Mouse (Mus musculus): Measurements from ENCODE around the gene Ncoa5. TPM values are rescaled to one million over a fixed set of nuclear protein-coding genes. Genes with fewer than 3 reads are reported as not detected.

Ncoa5 gene
- polyA plus RNA-seq, 2 experiments, result 11.6 to 13.5 TPM

GRCm38 (mm10) chr2:165010351-165010750 lies 24.3 kb downstream of the Ncoa5 start:
- no peak for DNase-seq (ENCODE audit: low read depth in 3 of 3, low spot score in 3 of 3)
- TF ChIP-seq CTCF (IDR thresholded peaks at IDR 0.05; ENCODE audit: low read depth), result no peak
- TF ChIP-seq EP300 (IDR thresholded peaks at IDR 0.05; ENCODE audit: low read depth), result no peak
- Histone ChIP-seq H3K27ac (no peak overlapping the region), H3K27me3 (ENCODE audit: control insufficient read depth, insufficient read depth, low read length) (no peaks in the 10 kb centered on the region), H3K4me3 (ENCODE audit: insufficient read depth in 1 of 2, low read depth in 2 of 2, low read length in 2 of 2) (no peak overlapping the region), H3K9ac (replicated peaks) (no peak overlapping the region), H3K36me3 (replicated peaks; ENCODE audit: control insufficient read depth, insufficient read depth, low read depth) (peaks cover 43% of the 10 kb centered on the region), H3K9me3 (ENCODE audit: control insufficient read depth, low read length) (no peaks in the 10 kb centered on the region), H3K4me1 (replicated peaks; ENCODE audit: control insufficient read depth in 2 of 2, insufficient read depth in 2 of 2, low read length in 1 of 2) (peaks cover 0 to 13% of the 10 kb centered on the region in 2 experiments; a peak in 2 of 4 replicates), H3K4me2 (ENCODE audit: low read depth) (no peak overlapping the region)
- ATAC-seq (ENCODE audit: insufficient read depth), result no peak
- WGBS (ENCODE audit: insufficient replicate concordance), result 48% methylated on average over 10 of the region's 10 CpGs

DNA sequence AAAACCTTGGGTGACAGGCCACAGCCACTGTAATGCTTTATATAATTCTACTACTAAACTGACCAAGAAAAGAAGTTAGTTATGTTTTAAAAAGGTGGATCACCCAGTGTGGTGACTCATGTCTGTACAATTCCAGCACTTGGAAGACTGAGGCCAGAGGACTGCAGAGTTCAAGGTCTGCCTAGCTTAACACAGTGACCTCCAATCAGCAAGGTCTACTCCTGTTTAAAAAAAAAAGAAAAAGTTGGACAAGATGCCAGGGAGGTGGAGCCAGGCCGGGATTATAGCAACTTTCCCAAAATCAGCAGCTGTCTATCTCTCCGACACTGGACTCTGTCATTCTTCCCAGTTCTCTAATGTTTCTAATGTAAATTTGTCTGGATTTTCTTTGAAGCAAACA lies 25.1 kb downstream of the Ncoa5 start:
- peaks cover 43% of the 10 kb centered on the region for H3K36me3 ChIP-seq (replicated peaks; ENCODE audit: control insufficient read depth, insufficient read depth, low read depth)
- ATAC-seq (ENCODE audit: insufficient read depth) (no peak), DNase-seq (ENCODE audit: low read depth in 3 of 3, low spot score in 3 of 3) (no peak)

DNA sequence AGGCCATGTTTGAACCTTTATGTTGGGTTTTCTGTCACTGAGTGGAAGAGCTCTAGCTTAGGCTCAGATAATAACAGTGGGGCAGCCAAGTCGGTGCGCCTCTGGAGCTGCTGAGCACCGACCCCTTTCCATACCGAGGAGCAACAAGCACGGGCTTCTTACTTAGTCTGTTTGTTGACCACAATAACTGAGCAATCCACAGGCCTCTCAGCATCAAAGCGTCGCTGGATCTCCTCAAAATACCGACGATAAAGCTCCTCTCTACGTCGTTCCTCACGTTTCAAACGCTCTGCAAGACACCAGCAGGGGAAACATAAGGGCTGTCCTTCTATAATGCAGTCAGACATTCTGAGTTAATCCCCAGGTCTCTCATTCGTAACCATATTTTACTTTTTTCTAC lies 25.5 kb downstream of the Ncoa5 start:
- Histone ChIP-seq H3K4me2 (ENCODE audit: low read depth) (no peak overlapping the region), H3K27me3 (ENCODE audit: control insufficient read depth, insufficient read depth, low read length) (no peaks in the 10 kb centered on the region), H3K36me3 (replicated peaks; ENCODE audit: control insufficient read depth, insufficient read depth, low read depth) (peaks cover 43% of the 10 kb centered on the region), H3K9me3 (ENCODE audit: control insufficient read depth, low read length) (no peaks in the 10 kb centered on the region), H3K4me3 (ENCODE audit: insufficient read depth in 1 of 2, low read depth in 2 of 2, low read length in 2 of 2) (no peak overlapping the region), H3K9ac (replicated peaks) (no peak overlapping the region), H3K4me1 (replicated peaks; ENCODE audit: control insufficient read depth in 2 of 2, insufficient read depth in 2 of 2, low read length in 1 of 2) (peaks cover 0 to 6% of the 10 kb centered on the region in 2 experiments; a peak in 2 of 4 replicates), H3K27ac (no peak overlapping the region)
- TF ChIP-seq CTCF (IDR thresholded peaks at IDR 0.05; ENCODE audit: low read depth) (no peak), EP300 (IDR thresholded peaks at IDR 0.05; ENCODE audit: low read depth) (no peak)
- ATAC-seq (ENCODE audit: insufficient read depth), result no peak
- DNase-seq (ENCODE audit: low read depth in 3 of 3, low spot score in 3 of 3), result no peak
- WGBS (ENCODE audit: insufficient replicate concordance), result 88% methylated on average over 14 of the region's 14 CpGs

More for the DNA sequence above, 25.1 kb downstream of the Ncoa5 start:
- no peak overlapping the region for H3K4me3 ChIP-seq (ENCODE audit: insufficient read depth in 1 of 2, low read depth in 2 of 2, low read length in 2 of 2)
- no peak overlapping the region for H3K4me2 ChIP-seq (ENCODE audit: low read depth)
- no peak for TF ChIP-seq CTCF (IDR thresholded peaks at IDR 0.05; ENCODE audit: low read depth)
- TF ChIP-seq EP300 (IDR thresholded peaks at IDR 0.05; ENCODE audit: low read depth), result no peak
- no peaks in the 10 kb centered on the region for H3K9me3 ChIP-seq (ENCODE audit: control insufficient read depth, low read length)
- no peak overlapping the region for H3K9ac ChIP-seq (replicated peaks)
- peaks cover 0 to 9% of the 10 kb centered on the region in 2 experiments; a peak in 2 of 4 replicates for H3K4me1 ChIP-seq (replicated peaks; ENCODE audit: control insufficient read depth in 2 of 2, insufficient read depth in 2 of 2, low read length in 1 of 2)
- no peak overlapping the region for H3K27ac ChIP-seq
- no peaks in the 10 kb centered on the region for H3K27me3 ChIP-seq (ENCODE audit: control insufficient read depth, insufficient read depth, low read length)
- 79% methylated on average over 2 of the region's 2 CpGs for WGBS (ENCODE audit: insufficient replicate concordance)

GRCm38 (mm10) chr2:165007986-165008385 lies 26.7 kb downstream of the Ncoa5 start:
- peaks cover 52% of the 10 kb centered on the region for H3K36me3 ChIP-seq (replicated peaks; ENCODE audit: control insufficient read depth, insufficient read depth, low read depth)
- WGBS (ENCODE audit: insufficient replicate concordance), result 73% methylated on average over 1 of the region's 1 CpGs
- no peak for ATAC-seq (ENCODE audit: insufficient read depth)
- H3K4me3 ChIP-seq (ENCODE audit: insufficient read depth in 1 of 2, low read depth in 2 of 2, low read length in 2 of 2), result no peak overlapping the region
- no peak overlapping the region for H3K9ac ChIP-seq (replicated peaks)
- no peaks in the 10 kb centered on the region for H3K9me3 ChIP-seq (ENCODE audit: control insufficient read depth, low read length)
- peaks cover 0 to 4% of the 10 kb centered on the region in 2 experiments; a peak in 2 of 4 replicates for H3K4me1 ChIP-seq (replicated peaks; ENCODE audit: control insufficient read depth in 2 of 2, insufficient read depth in 2 of 2, low read length in 1 of 2)
- DNase-seq (ENCODE audit: low read depth in 3 of 3, low spot score in 3 of 3), result no peak
- H3K27me3 ChIP-seq (ENCODE audit: control insufficient read depth, insufficient read depth, low read length), result no peaks in the 10 kb centered on the region
- TF ChIP-seq EP300 (IDR thresholded peaks at IDR 0.05; ENCODE audit: low read depth) (no peak), CTCF (IDR thresholded peaks at IDR 0.05; ENCODE audit: low read depth) (no peak)
- H3K4me2 ChIP-seq (ENCODE audit: low read depth), result no peak overlapping the region
- H3K27ac ChIP-seq, result no peak overlapping the region

GRCm38 (mm10) chr2:165006813-165007212 lies 27.9 kb downstream of the Ncoa5 start:
- ATAC-seq (ENCODE audit: insufficient read depth), result peak; percentile 36; the same call in 1 of the 2 replicates
- WGBS (ENCODE audit: insufficient replicate concordance), result 75% methylated on average over 4 of the region's 4 CpGs
- H3K9ac ChIP-seq (replicated peaks), result no peak overlapping the region

More at GRCm38 (mm10) chr2:165006813-165007212, 27.9 kb downstream of the Ncoa5 start:
- TF ChIP-seq CTCF (IDR thresholded peaks at IDR 0.05; ENCODE audit: low read depth) (no peak), EP300 (IDR thresholded peaks at IDR 0.05; ENCODE audit: low read depth) (no peak)
- no peaks in the 10 kb centered on the region for H3K9me3 ChIP-seq (ENCODE audit: control insufficient read depth, low read length)
- H3K4me2 ChIP-seq (ENCODE audit: low read depth), result no peak overlapping the region
- no peak overlapping the region for H3K27ac ChIP-seq
- no peak for DNase-seq (ENCODE audit: low read depth in 3 of 3, low spot score in 3 of 3)
- peaks cover 0 to 4% of the 10 kb centered on the region in 2 experiments; a peak in 2 of 4 replicates for H3K4me1 ChIP-seq (replicated peaks; ENCODE audit: control insufficient read depth in 2 of 2, insufficient read depth in 2 of 2, low read length in 1 of 2)
- H3K36me3 ChIP-seq (replicated peaks; ENCODE audit: control insufficient read depth, insufficient read depth, low read depth), result peaks cover 54% of the 10 kb centered on the region
- no peaks in the 10 kb centered on the region for H3K27me3 ChIP-seq (ENCODE audit: control insufficient read depth, insufficient read depth, low read length)
- H3K4me3 ChIP-seq (ENCODE audit: insufficient read depth in 1 of 2, low read depth in 2 of 2, low read length in 2 of 2), result no peak overlapping the region
